Mouse (Mus musculus): ENCODE results near the gene Slit1.

DNA sequence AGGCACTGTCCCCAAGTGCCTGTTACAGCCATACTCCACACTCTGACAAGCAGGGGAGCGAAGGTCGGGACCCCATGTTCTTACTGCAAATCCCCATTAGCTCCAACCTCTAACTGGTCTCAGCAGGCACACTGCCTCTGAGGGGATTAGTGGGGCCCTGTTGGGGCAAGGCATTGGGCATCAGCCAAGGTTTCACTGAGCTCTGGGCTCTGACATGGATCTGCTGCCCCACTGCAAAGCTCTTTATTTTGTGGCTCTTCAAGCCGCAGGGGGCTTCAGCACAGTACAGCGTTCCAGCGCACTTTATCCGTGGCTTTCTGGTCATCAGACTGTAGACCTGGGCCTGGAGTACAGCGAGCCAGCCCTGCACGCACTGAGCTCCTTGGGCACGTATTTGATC is 86.0 kb downstream of the Slit1 start:
- no peak for TF ChIP-seq CTCF (IDR thresholded peaks at IDR 0.05; ENCODE audit: insufficient read depth, low read length)
- no peak for TF ChIP-seq POLR2A (IDR thresholded peaks at IDR 0.05; ENCODE audit: borderline replicate concordance, extremely low read depth, low read depth, low read length)
